Mouse (Mus musculus): ENCODE data around the gene Zup1. TPM values are rescaled to one million over a fixed set of nuclear protein-coding genes. Genes with fewer than 3 reads are reported as not detected.
"Not testable (repeated sequence)": the region's sequence is repeated elsewhere in the genome, so short reads cannot be mapped to it uniquely, and the experiment has no call there.

Gene Zup1
- 30.1 and 33.7 TPM in 2 replicates for polyA plus RNA-seq (2015; fragmentation: Nextera tagmentation; extraction: Ambion mirVana)

- 2% methylated on average over 41 of the region's 42 CpGs for WGBS
- ATAC-seq (ENCODE audit: insufficient number of reproducible peaks, insufficient read depth, low FRiP score, low TSS enrichment, low read depth), result peak; percentile 88
- peak within 1 kb of the TSS; percentile 80 for H3K27ac ChIP-seq
- peak within 1 kb of the TSS; percentile 98 for H3K9ac ChIP-seq
- peak within 1 kb of the TSS; percentile 86 for H3K4me3 ChIP-seq
- H3K27me3 ChIP-seq, result no peaks in the 10 kb centered on the region
- peaks cover 8% of the 10 kb centered on the region for H3K36me3 ChIP-seq
- no peaks in the 10 kb centered on the region for H3K9me3 ChIP-seq
- H3K4me2 ChIP-seq, result peak within 1 kb of the TSS; percentile 71
- H3K4me1 ChIP-seq, result peaks cover 18% of the 10 kb centered on the region
These were observed at the start of gene Zup1 for GRCm38 (mm10) chr10:33950803-33951583. Zup1 (minus strand) TSS chr10:33951269.

GRCm38 (mm10) chr10:33998397-33998796, 47.3 kb upstream of the Zup1 start:
- Histone ChIP-seq H3K27ac (no peak overlapping the region), H3K4me2 (no peak overlapping the region), H3K4me3 (no peak overlapping the region), H3K9ac (no peak overlapping the region), H3K4me1 (no peaks in the 10 kb centered on the region), H3K36me3 (peaks cover 86% of the 10 kb centered on the region), H3K9me3 (no peaks in the 10 kb centered on the region), H3K27me3 (no peaks in the 10 kb centered on the region)
- no peak for ATAC-seq (ENCODE audit: insufficient number of reproducible peaks, insufficient read depth, low FRiP score, low TSS enrichment, low read depth)

- not testable (repeated sequence) for H3K27me3 ChIP-seq; H3K4me2 ChIP-seq; ATAC-seq (ENCODE audit: insufficient number of reproducible peaks, insufficient read depth, low FRiP score, low TSS enrichment, low read depth); H3K4me3 ChIP-seq; H3K4me1 ChIP-seq; H3K9ac ChIP-seq; H3K27ac ChIP-seq; H3K9me3 ChIP-seq
- WGBS, result 92% methylated on average over 6 of the region's 8 CpGs
- peaks cover 90% of the 10 kb centered on the region for H3K36me3 ChIP-seq
These were observed 45.6 kb upstream of the Zup1 start for GRCm38 (mm10) chr10:33996686-33997085.

- no peak for ATAC-seq (ENCODE audit: insufficient number of reproducible peaks, insufficient read depth, low FRiP score, low TSS enrichment, low read depth)
These were observed 35.7 kb upstream of the Zup1 start for GRCm38 (mm10) chr10:33986771-33987170.

GRCm38 (mm10) chr10:33974781-33975494, 23.9 kb upstream of the Zup1 start:
- no peak overlapping the region for H3K27ac ChIP-seq
- H3K4me2 ChIP-seq, result no peak overlapping the region
- no peak overlapping the region for H3K9ac ChIP-seq
- 86% methylated on average over 7 of the region's 7 CpGs for WGBS
- 0 out of 2 replicates have a peak, but pooled peaks cover 4% of the 10 kb centered on the region for H3K9me3 ChIP-seq
- H3K36me3 ChIP-seq, result peaks cover 2% of the 10 kb centered on the region; the same call in 1 of the 2 replicates
- no peaks in the 10 kb centered on the region for H3K27me3 ChIP-seq
- no peaks in the 10 kb centered on the region for H3K4me1 ChIP-seq
- no peak overlapping the region for H3K4me3 ChIP-seq
- ATAC-seq (ENCODE audit: insufficient number of reproducible peaks, insufficient read depth, low FRiP score, low TSS enrichment, low read depth), result no peak

More at GRCm38 (mm10) chr10:33986771-33987170, 35.7 kb upstream of the Zup1 start:
- Histone ChIP-seq H3K4me3 (no peak overlapping the region), H3K4me2 (no peak overlapping the region), H3K27me3 (no peaks in the 10 kb centered on the region), H3K36me3 (peaks cover 13% of the 10 kb centered on the region), H3K9me3 (no peaks in the 10 kb centered on the region), H3K9ac (no peak overlapping the region), H3K4me1 (no peaks in the 10 kb centered on the region), H3K27ac (no peak overlapping the region)
- WGBS, result 17% methylated on average over 4 of the region's 4 CpGs

- 77% methylated on average over 3 of the region's 3 CpGs for WGBS
- H3K9me3 ChIP-seq, result no peaks in the 10 kb centered on the region
These were observed 1.4 kb upstream of the Zup1 start for GRCm38 (mm10) chr10:33952509-33952908.

GRCm38 (mm10) chr10:33946336-33946735, 4.7 kb downstream of the Zup1 start:
- H3K36me3 ChIP-seq, result peaks cover 40% of the 10 kb centered on the region
- H3K4me3 ChIP-seq, result no peak overlapping the region
- no peaks in the 10 kb centered on the region for H3K27me3 ChIP-seq
- H3K9me3 ChIP-seq, result no peaks in the 10 kb centered on the region
- ATAC-seq (ENCODE audit: insufficient number of reproducible peaks, insufficient read depth, low FRiP score, low TSS enrichment, low read depth), result no peak
- no peak overlapping the region for H3K27ac ChIP-seq
- no peak overlapping the region for H3K4me2 ChIP-seq
- peaks cover 18% of the 10 kb centered on the region for H3K4me1 ChIP-seq
- 82% methylated on average over 2 of the region's 2 CpGs for WGBS
- no peak overlapping the region for H3K9ac ChIP-seq

More at GRCm38 (mm10) chr10:33952509-33952908, 1.4 kb upstream of the Zup1 start:
- H3K4me1 ChIP-seq, result peaks cover 18% of the 10 kb centered on the region
- no peaks in the 10 kb centered on the region for H3K27me3 ChIP-seq
- H3K9ac ChIP-seq, result no peak overlapping the region
- H3K27ac ChIP-seq, result no peak overlapping the region
- H3K4me2 ChIP-seq, result no peak overlapping the region
- H3K36me3 ChIP-seq, result peaks cover 5% of the 10 kb centered on the region
- no peak for ATAC-seq (ENCODE audit: insufficient number of reproducible peaks, insufficient read depth, low FRiP score, low TSS enrichment, low read depth)
- H3K4me3 ChIP-seq, result no peak overlapping the region

GRCm38 (mm10) chr10:33945390-33945789, 5.7 kb downstream of the Zup1 start:
- WGBS, result 91% methylated on average over 3 of the region's 3 CpGs
- H3K9ac ChIP-seq, result no peak overlapping the region

GRCm38 (mm10) chr10:33940702-33941101, 10.4 kb downstream of the Zup1 start:
- Histone ChIP-seq H3K36me3 (peaks cover 65% of the 10 kb centered on the region), H3K4me3 (no peak overlapping the region), H3K9ac (no peak overlapping the region), H3K4me2 (no peak overlapping the region), H3K4me1 (no peaks in the 10 kb centered on the region), H3K27ac (no peak overlapping the region), H3K9me3 (no peaks in the 10 kb centered on the region), H3K27me3 (no peaks in the 10 kb centered on the region)
- no peak for ATAC-seq (ENCODE audit: insufficient number of reproducible peaks, insufficient read depth, low FRiP score, low TSS enrichment, low read depth)

More at GRCm38 (mm10) chr10:33945390-33945789, 5.7 kb downstream of the Zup1 start:
- H3K27ac ChIP-seq, result no peak overlapping the region
- no peak overlapping the region for H3K4me3 ChIP-seq
- no peaks in the 10 kb centered on the region for H3K9me3 ChIP-seq
- H3K36me3 ChIP-seq, result peaks cover 40% of the 10 kb centered on the region
- H3K27me3 ChIP-seq, result no peaks in the 10 kb centered on the region
- peaks cover 17% of the 10 kb centered on the region for H3K4me1 ChIP-seq
- H3K4me2 ChIP-seq, result no peak overlapping the region
- no peak for ATAC-seq (ENCODE audit: insufficient number of reproducible peaks, insufficient read depth, low FRiP score, low TSS enrichment, low read depth)

- Histone ChIP-seq H3K27ac (no peak overlapping the region), H3K27me3 (no peaks in the 10 kb centered on the region), H3K36me3 (no peaks in the 10 kb centered on the region), H3K4me2 (peak overlapping the region; percentile 72), H3K9me3 (no peaks in the 10 kb centered on the region), H3K9ac (peak overlapping the region; percentile 56; the same call in 1 of the 2 replicates), H3K4me3 (peak overlapping the region; percentile 44), H3K4me1 (0 out of 2 replicates have a peak, but pooled peaks cover 5% of the 10 kb centered on the region)
- no peak for ATAC-seq (ENCODE audit: insufficient number of reproducible peaks, insufficient read depth, low FRiP score, low TSS enrichment, low read depth)
- 4% methylated on average over 6 of the region's 6 CpGs for WGBS
These were observed 45.6 kb downstream of the Zup1 start for GRCm38 (mm10) chr10:33905489-33905888.

GRCm38 (mm10) chr10:33904530-33905481, 46.3 kb downstream of the Zup1 start, which contains the start of gene Rsph4a:
Rsph4a (plus strand) TSS chr10:33905111.
- peak within 1 kb of the TSS; percentile 44 for H3K4me3 ChIP-seq
- 7% methylated on average over 17 of the region's 17 CpGs for whole genome bisulfite sequencing
- peak within 1 kb of the TSS; percentile 56 for H3K9ac ChIP-seq
- H3K36me3 ChIP-seq, result no peaks in the 10 kb centered on the region
- H3K27me3 ChIP-seq, result no peaks in the 10 kb centered on the region
- 0 out of 2 replicates have a peak, but pooled peaks cover 5% of the 10 kb centered on the region for H3K4me1 ChIP-seq
- peak within 1 kb of the TSS; percentile 72 for H3K4me2 ChIP-seq
- ATAC-seq (ENCODE audit: insufficient number of reproducible peaks, insufficient read depth, low FRiP score, low TSS enrichment, low read depth), result peak; percentile 76
- no peaks in the 10 kb centered on the region for H3K9me3 ChIP-seq
- H3K27ac ChIP-seq, result no peak within 1 kb of the TSS
